Comparison of ENCODE assay signal across 8 mouse cellular contexts in the genomic region with DNA sequence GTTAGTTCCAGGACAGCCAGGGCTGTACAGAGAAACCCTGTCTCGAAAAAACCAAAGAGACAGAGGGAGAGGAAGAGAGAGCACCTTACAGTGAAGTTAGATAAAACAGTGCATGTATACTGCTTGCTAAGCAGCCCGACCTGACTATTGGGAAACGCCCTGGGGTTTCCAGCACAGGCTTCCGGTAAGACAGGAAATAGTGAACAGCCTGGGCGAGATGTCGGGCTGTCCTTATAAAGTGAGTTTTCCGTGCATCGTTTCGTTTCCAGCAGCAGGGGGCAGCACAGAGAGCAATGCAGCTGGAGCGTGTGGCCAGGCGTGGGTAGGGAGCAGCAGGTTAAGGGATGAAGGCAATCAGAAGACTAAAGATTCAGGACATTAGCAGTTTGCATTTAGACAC. TPM values are rescaled to one million over a fixed set of nuclear protein-coding genes. Genes with fewer than 3 reads are reported as not detected.
DNase-seq lines count a peak whose midpoint lies in the region; ATAC-seq and TF ChIP-seq lines count a peak whose summit lies in the region.

No protein-coding gene starts in this region.

- 2% methylated on average over 11 of the region's 11 CpGs for WGBS in bone marrow, adult 2 months
- 17% methylated on average over 11 of the region's 11 CpGs for WGBS in heart, embryonic 13.5 days
- WGBS in kidney, embryonic 16.5 days = 19% methylated on average over 11 of the region's 11 CpGs
- WGBS in liver, embryonic 11.5 days = 14% methylated on average over 11 of the region's 11 CpGs

- 0 out of 2 replicates have a peak overlapping the region, but pooled peaks have one; percentile 2 for H3K4me2 ChIP-seq in heart, embryonic 13.5 days
- no peak overlapping the region for H3K4me2 ChIP-seq in kidney, embryonic 16.5 days (replicated peaks; ENCODE audit: low read depth, low read length)
- H3K4me2 ChIP-seq in liver, embryonic 11.5 days = peak overlapping the region; percentile 42

- H3K9me3 ChIP-seq in heart, embryonic 13.5 days = no peaks in the 10 kb centered on the region
- H3K9me3 ChIP-seq in kidney, embryonic 16.5 days (ENCODE audit: low read length) = no peaks in the 10 kb centered on the region
- no peaks in the 10 kb centered on the region for H3K9me3 ChIP-seq in liver, embryonic 11.5 days (ENCODE audit: control insufficient read depth, low read length)

- TF ChIP-seq CTCF in bone marrow, adult 2 months (IDR thresholded peaks at IDR 0.05; ENCODE audit: control insufficient read depth, insufficient read depth, low read length) = peak; percentile 93

- no peaks in the 10 kb centered on the region for H3K27me3 ChIP-seq in heart, embryonic 13.5 days (replicated peaks)
- H3K27me3 ChIP-seq in kidney, embryonic 16.5 days (ENCODE audit: insufficient read depth, low read length) = no peaks in the 10 kb centered on the region
- no peaks in the 10 kb centered on the region for H3K27me3 ChIP-seq in liver, embryonic 11.5 days (replicated peaks; ENCODE audit: control insufficient read depth, insufficient read depth, low read length)

- ATAC-seq in erythroblast, adult 5-6 weeks (replicated peaks; ENCODE audit: low FRiP score, poor library complexity, severe bottlenecking) = peak; percentile 93
- ATAC-seq in heart, embryonic 13.5 days (ENCODE audit: extremely low read depth, insufficient number of reproducible peaks, low FRiP score, low TSS enrichment) = peak; percentile 42; the same call in 1 of the 2 replicates
- peak; percentile 73 for ATAC-seq in kidney, embryonic 16.5 days (ENCODE audit: low FRiP score, low TSS enrichment)
- peak; percentile 88 for ATAC-seq in liver, embryonic 11.5 days (replicated peaks; ENCODE audit: low FRiP score)
- peak; percentile 93 for ATAC-seq in monocyte, adult 5-6 weeks (replicated peaks; ENCODE audit: insufficient number of reproducible peaks, low FRiP score, low TSS enrichment, poor library complexity, severe bottlenecking)

- H3K4me3 ChIP-seq in bone marrow, adult 2 months (replicated peaks; ENCODE audit: control insufficient read depth, low read depth, low read length) = no peak overlapping the region
- H3K4me3 ChIP-seq in heart, embryonic 13.5 days = no peak overlapping the region
- H3K4me3 ChIP-seq in kidney, embryonic 16.5 days (ENCODE audit: low read length) = no peak overlapping the region
- H3K4me3 ChIP-seq in liver, embryonic 11.5 days (ENCODE audit: low read depth, low read length) = no peak overlapping the region

- no peaks in the 10 kb centered on the region for H3K36me3 ChIP-seq in heart, embryonic 13.5 days
- no peaks in the 10 kb centered on the region for H3K36me3 ChIP-seq in kidney, embryonic 16.5 days (ENCODE audit: insufficient read depth, low read length)
- H3K36me3 ChIP-seq in liver, embryonic 11.5 days (ENCODE audit: control insufficient read depth, insufficient read depth, low read length) = no peaks in the 10 kb centered on the region

- TF ChIP-seq POLR2A in bone marrow, adult 2 months (IDR thresholded peaks at IDR 0.05; ENCODE audit: borderline replicate concordance, control insufficient read depth, low read depth, low read length) = 0 out of 2 replicates have a peak, but pooled peaks have one; percentile 23

- no peak overlapping the region for H3K9ac ChIP-seq in heart, embryonic 13.5 days
- 0 out of 2 replicates have a peak overlapping the region, but pooled peaks have one; percentile 19 for H3K9ac ChIP-seq in kidney, embryonic 16.5 days (replicated peaks; ENCODE audit: low read length)
- H3K9ac ChIP-seq in liver, embryonic 11.5 days (ENCODE audit: low read depth, low read length) = 0 out of 2 replicates have a peak overlapping the region, but pooled peaks have one; percentile 34

- no peaks in the 10 kb centered on the region; the same call in 1 of the 2 replicates for H3K4me1 ChIP-seq in bone marrow, adult 2 months (ENCODE audit: control insufficient read depth, insufficient read depth, low read length)
- H3K4me1 ChIP-seq in heart, embryonic 13.5 days = peaks cover 7% of the 10 kb centered on the region; the same call in 1 of the 2 replicates
- no peaks in the 10 kb centered on the region for H3K4me1 ChIP-seq in kidney, embryonic 16.5 days (ENCODE audit: insufficient read depth, low read length)
- H3K4me1 ChIP-seq in liver, embryonic 11.5 days (replicated peaks; ENCODE audit: control insufficient read depth, insufficient read depth, low read length) = no peaks in the 10 kb centered on the region; the same call in 1 of the 2 replicates

- no peak overlapping the region; the same call in 1 of the 2 replicates for H3K27ac ChIP-seq in bone marrow, adult 2 months (ENCODE audit: control insufficient read depth, insufficient read depth, low read depth, low read length, poor library complexity)
- no peak overlapping the region for H3K27ac ChIP-seq in heart, embryonic 13.5 days (replicated peaks)
- H3K27ac ChIP-seq in kidney, embryonic 16.5 days (ENCODE audit: low read length) = no peak overlapping the region; the same call in 1 of the 2 replicates
- H3K27ac ChIP-seq in liver, embryonic 11.5 days (ENCODE audit: low read depth, low read length) = peak overlapping the region; percentile 43; the same call in 1 of the 2 replicates

- peak; percentile 81 to 84 for DNase-seq in B cell, adult 2 months
- peak; percentile 78 for DNase-seq in liver, embryonic 11.5 days (ENCODE audit: low spot score)
- DNase-seq in spleen, postnatal 36 days (ENCODE audit: low spot score in 2 of 2) = peak; percentile 82 to 84

RNA-seq across cellular contexts. Expression of a gene that starts 23.0 kb away (rescaled TPM):
- 24.8 and 42.3 TPM in 2 replicates for polyA plus RNA-seq in bone marrow, adult 2 months (2011; ENCODE audit: insufficient read depth, insufficient read length, low replicate concordance, missing spikeins)
- total RNA-seq in erythroblast, adult 5-6 weeks (2015; ENCODE audit: low replicate concordance) = 9.8 and 12.9 TPM in 2 replicates
- total RNA-seq in erythroblast, adult 5-6 weeks (2017; ENCODE audit: low replicate concordance) = 1.5 and 3.1 TPM in 2 replicates
- 6.6 and 7.3 TPM in 2 replicates for polyA plus RNA-seq in heart, embryonic 13.5 days (2015; fragmentation: Nextera tagmentation; extraction: Ambion mirVana)
- polyA plus RNA-seq in kidney, embryonic 16.5 days (2015; fragmentation: Nextera tagmentation; extraction: Ambion mirVana) = 11.7 and 12.5 TPM in 2 replicates
- 11.5 and 12.7 TPM in 2 replicates for polyA plus RNA-seq in liver, embryonic 11.5 days (2014; fragmentation: Nextera tagmentation; extraction: Ambion mirVana)
- 11.9 to 27.0 TPM (median 16.3 TPM) in 3 replicates for total RNA-seq in monocyte, adult 5-6 weeks (2017)

RNA-seq across cellular contexts. Expression of a gene that starts 49.4 kb away (rescaled TPM):
- polyA plus RNA-seq in bone marrow, adult 2 months (2011; ENCODE audit: insufficient read depth, insufficient read length, low replicate concordance, missing spikeins) = 659 and 720 TPM in 2 replicates
- total RNA-seq in erythroblast, adult 5-6 weeks (2015; ENCODE audit: low replicate concordance) = 1,176 and 1,185 TPM in 2 replicates
- total RNA-seq in erythroblast, adult 5-6 weeks (2017; ENCODE audit: low replicate concordance) = 351 and 513 TPM in 2 replicates
- 4,195 and 4,594 TPM in 2 replicates for polyA plus RNA-seq in heart, embryonic 13.5 days (2015; fragmentation: Nextera tagmentation; extraction: Ambion mirVana)
- polyA plus RNA-seq in kidney, embryonic 16.5 days (2015; fragmentation: Nextera tagmentation; extraction: Ambion mirVana) = 4,884 and 4,942 TPM in 2 replicates
- polyA plus RNA-seq in liver, embryonic 11.5 days (2014; fragmentation: Nextera tagmentation; extraction: Ambion mirVana) = 5,363 and 5,401 TPM in 2 replicates
- 917 to 1,280 TPM (median 1,115 TPM) in 3 replicates for total RNA-seq in monocyte, adult 5-6 weeks (2017)

Comparison
In these comparisons a context has a peak if more than half of its experiments do, and no peak if none do; other contexts are left out.
1. ATAC-seq: peak in every context shown above with its lines; median percentile 93 in erythroblast, adult 5-6 weeks; 93 in monocyte, adult 5-6 weeks; 88 in liver, embryonic 11.5 days; 73 in kidney, embryonic 16.5 days; 42 in heart, embryonic 13.5 days.